Mouse (Mus musculus): ENCODE data around the gene Abcc3. TPM values are rescaled to one million over a fixed set of nuclear protein-coding genes. Genes with fewer than 3 reads are reported as not detected.

Abcc3 gene
- total RNA-seq, 2 experiments from 2014 or later = 2.6 to 3.3 TPM

DNA sequence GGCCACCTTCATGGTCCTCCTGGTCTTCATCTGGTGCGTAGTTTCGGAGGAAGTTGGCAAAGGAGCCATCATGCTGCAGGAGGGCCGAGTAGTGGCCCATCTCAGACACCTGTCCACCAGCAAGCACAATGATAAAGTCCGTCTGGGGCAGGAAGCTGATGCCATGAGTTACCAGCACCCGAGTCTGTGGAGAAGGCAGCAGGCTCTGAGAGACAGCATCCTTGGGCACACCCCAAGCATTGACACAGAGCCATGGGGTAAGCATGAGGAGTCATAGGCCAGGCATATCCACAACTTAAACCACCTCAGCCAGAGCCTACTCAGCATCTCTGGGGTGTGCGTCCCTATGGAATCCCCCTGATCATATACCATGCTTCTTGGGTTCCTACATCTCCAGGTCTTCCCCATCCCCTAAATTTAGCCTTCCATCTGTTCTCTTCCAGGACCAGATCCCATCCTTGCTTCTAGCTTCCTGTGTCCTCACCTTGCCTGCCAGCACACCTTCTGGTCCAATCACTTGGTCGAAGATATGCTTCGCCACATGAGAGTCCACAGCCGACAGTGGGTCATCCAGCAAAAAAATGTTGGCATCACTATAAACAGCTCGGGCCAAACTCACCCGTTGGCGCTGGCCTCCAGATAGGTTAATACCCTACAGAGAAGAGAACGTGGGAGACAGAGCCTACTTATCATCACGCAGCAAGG is 31.5 kb downstream of the Abcc3 start:
- DNase-seq = no peak
- intact Hi-C loops (cut with DNase I) = no loop called here

DNA sequence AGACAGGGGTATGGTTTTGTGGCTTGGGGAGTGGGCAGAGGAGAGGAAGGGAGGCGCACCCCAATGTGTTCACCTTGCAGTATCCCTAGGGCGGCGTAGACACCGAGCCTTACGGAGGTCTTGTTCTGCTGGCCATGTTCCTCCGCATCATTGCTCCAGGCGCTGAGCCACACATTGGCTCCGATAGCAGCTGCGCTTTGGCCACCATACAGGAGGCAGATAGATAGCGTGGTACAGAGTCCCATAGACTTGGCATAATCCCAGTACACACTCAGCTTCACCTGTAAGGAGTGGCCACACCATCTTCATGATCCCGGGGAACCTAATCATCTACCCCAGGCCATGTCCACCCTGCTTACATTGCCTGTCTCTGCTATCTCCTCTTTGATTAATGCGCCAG is 33.6 kb downstream of the Abcc3 start:
- intact Hi-C loops (cut with DNase I) = no loop called here

DNA sequence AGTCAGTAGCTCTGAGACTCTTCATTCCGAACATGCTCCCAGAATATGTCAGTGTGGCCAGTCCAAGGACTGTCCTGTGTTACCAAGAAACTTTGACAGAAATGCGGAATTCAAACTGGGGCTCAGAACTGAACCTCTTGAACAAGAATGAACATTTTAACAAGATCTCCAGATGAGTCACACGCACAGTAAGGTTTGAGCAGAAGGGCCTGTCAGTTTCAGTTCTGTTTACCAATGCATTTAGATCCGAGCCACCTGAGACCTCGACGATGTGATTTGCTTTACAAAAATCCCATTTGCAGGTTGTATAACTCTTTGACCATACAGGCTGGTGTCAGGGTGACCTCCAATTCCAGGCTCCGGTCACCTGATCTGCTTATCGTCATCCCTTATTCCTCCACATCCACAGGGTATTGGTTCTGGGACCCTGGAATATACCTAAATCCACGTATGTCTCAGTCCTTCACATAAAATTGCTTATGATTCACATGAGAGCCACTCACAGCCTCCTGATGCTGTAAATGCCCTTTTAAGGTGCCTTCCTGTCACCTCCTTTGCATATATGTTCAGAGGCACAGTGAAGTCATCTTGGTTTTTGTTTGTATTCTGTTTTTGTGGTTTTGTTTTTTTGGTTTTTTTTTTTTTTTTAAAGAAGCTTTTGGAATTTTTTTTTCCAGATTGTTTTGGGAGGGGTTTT is 37.1 kb downstream of the Abcc3 start:
- no peak for DNase-seq
- intact Hi-C loops (cut with DNase I) = no loop called here

More for the DNA sequence above, 33.6 kb downstream of the Abcc3 start:
- no peak for DNase-seq

DNA sequence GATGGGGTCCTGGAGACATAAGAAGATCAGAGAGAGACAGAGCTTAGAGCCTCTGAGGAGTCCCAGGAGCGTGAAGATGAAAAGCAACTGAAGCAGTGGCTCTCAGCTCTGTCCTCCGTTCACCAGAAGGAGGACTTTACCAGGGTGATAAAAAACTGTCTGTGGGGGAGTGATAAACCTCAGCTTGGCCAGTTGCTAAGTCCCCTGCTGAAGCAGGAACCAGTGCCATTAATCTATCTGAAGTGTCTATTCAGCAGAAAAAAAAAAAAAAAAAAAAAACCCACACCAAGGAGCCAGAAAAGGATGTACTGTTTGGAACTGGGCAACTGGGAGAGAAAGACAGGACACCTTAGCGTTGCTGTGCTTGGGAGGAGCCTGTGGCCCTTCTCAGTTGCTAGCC is 41.7 kb downstream of the Abcc3 start:
- intact Hi-C loops (cut with DNase I) = no loop called here
- no peak for DNase-seq

DNA sequence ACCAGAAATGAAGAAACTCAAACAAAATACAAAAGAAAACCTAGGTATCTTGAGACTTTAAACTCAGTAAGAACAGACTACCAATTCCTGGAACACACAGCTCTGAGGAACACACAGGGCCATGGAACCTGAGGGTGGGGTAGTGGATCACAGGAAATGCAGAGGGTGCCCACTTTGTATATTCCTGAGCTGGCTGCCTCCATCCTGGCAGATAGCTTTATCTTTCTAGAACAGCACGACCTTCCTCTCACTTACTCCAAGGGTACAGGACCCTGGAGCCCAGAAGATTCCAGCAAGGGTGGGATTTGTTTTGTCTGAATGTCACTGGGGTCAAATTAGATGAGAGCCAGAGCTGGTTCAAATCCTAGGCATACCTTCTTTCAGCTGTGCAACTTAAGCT is 42.5 kb downstream of the Abcc3 start:
- DNase-seq = no peak
- intact Hi-C loops (cut with DNase I) = no loop called here

DNA sequence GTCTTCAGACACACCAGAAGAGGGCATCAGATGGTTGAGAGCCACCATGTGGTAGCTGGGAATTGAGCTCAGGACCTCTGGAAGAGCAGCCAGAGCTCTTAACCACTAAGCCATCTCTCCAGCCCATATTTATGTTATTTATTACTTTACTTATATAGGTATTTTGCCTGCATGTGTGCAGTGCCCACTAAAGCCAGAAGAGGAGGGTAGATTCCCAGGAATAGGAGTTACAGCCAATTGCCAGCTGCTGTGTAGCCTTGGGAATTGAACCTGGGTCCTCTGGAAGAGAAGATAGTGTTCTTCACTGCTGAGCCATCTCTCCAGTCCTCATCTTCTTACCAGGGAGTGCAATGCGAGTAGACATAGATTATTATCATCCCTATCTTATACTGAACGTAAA is 43.0 kb downstream of the Abcc3 start:
- intact Hi-C loops (cut with DNase I) = no loop called here
- DNase-seq = no peak

DNA sequence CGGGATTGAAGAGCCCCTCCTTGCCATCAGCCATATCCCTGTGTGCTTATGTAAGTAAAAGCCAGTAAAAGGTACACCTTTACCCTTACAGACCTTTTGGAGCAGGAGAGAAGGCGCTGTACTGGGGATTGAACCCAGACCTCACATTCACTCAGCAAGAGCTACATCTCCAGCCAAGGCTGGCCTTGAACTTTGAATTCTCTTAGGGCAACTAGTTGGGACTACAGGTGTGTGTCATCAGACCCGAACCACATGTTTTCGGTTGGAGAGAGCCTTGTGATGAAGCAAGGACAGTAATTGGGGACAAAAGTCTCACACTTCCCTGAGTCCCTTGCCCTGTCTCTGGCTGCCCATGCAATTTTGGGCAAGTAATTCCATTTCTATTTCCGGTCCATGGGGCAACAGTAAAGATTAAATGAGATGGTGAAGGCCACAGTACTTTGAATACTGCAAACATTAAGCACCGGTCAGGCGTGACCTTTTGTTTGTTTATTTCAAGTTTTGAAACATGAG is 45.7 kb downstream of the Abcc3 start:
- DNase-seq = no peak

DNA sequence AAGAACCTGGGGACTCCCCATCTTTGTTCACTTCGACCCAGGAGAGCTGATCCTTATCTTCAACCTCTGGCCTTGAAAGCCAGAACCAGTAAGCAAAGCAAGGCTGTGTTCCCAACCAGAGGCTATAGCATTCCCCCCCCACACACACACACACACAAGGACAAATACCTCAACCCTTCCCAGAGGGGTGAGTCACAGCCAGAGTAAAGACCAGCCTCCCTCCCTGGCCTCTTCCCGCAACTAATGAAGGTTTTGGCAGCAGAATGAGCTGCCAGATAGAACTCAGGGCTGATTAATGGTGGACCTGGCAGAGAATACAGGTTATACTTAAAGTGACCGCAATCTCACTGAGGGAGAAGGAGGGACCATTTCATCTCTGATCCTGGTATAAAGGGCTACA is 46.2 kb downstream of the Abcc3 start:
- intact Hi-C loops (cut with DNase I) = no loop called here

More for the DNA sequence above, 45.7 kb downstream of the Abcc3 start:
- intact Hi-C loops (cut with DNase I) = no loop called here

DNA sequence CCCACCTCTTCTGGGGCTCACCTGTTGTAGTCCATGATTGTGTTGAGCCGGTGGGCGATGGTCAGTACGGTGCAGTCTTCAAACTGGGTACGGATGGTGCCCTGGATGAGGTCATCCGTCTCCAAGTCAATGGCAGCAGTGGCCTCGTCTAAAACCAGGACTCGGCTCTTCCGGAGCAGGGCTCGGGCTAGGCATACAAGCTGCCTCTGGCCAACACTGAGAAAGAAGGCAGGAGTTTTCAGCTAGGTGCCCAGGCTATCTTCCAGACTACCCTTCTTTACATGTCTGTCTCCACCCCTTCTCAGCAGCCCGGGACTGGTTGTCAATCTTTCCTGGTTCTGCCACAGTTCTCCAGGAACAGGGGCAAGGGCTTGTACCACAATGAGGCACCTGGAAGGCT is 46.9 kb downstream of the Abcc3 start:
- intact Hi-C loops (cut with DNase I) = no loop called here
- DNase-seq = no peak

More for the DNA sequence above, 46.2 kb downstream of the Abcc3 start:
- DNase-seq = no peak

DNA sequence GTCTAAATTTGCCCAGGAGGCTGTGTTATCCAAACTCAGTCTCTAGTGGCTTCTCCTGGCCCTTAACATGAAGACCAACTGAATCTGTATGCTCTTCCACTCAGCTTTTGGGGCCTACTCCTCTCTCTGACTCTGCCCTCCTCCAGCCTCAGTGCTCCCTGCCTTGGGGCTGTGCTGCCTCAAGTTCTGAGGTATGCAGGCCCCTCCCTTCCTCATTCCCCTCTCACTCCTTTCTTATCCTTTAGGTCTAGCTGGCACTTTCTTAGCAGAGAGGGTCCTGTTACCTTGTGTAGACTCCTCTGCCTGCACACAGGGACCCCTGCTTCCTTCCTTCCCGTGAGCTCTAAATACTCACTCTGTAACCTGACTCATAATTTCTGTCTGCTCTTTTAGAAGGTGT is 48.3 kb downstream of the Abcc3 start:
- intact Hi-C loops (cut with DNase I) = loop anchor here (5.0 kb wide), 1 partner anchor 198 kb away; no protein-coding TSS in a partner anchor
- no peak for DNase-seq

DNA sequence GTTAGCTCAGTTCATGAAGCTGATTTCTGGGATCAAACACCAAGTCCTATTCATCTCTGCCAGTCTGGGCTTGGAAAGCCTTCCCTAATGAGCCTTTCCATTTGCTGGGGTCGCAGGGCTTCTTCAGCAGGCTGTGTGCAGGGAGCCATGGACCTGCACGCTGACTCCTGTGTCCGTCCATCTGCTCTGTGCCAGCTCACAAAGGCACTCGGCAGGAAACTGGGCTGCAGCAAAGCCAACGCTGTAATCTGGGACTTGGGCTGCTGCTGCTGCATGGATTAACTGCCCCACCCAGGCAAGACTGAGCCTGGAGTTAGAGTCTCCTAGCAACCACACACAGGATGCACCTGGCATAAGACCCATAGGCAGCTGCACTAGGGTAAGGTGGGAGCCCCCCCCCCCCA is 48.8 kb downstream of the Abcc3 start:
- intact Hi-C loops (cut with DNase I) = loop anchor here (2.0 to 5.0 kb wide), 2 partner anchors 61 to 198 kb away; no protein-coding TSS in a partner anchor
- no peak for DNase-seq

DNA sequence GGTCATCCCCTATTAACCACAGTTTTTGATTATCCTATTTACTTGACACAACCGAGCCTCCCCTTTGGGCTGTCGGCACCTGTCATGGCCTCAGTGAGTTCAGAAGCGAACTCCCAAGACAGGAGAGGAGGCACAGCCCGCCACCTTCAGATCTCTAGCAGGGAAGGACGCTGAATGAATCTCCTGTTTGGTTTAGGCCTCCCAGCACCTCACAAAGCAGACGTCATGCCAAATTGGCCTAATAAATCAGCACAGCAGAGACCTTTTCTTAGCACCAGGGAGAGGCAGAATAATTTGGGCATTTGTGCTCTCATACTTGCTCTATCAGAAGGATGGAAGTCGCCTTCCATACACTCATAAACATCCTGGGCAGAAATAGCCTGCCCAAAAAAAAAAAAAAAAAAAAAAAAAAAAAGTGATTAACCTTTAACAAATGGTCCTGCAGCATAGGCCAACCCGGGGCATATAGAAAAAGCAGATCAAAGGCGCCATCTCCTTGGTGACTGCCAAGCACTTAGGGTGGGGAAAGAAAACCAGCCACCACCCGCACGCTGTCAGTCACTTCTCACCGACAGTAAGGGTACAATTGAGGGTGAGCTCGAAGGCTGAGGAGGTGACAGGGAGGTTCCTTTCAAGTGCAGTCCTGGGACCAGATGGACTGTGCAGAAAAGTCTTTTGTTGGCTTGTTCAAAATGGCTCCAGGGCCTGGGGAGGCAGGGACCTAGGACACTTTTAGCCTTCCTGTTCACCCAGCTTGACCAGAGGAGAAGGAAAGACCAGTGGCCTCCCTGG is 50.5 kb downstream of the Abcc3 start:
- intact Hi-C loops (cut with DNase I) = loop anchor here (2.0 to 5.0 kb wide), 2 partner anchors 62 to 200 kb away; no protein-coding TSS in a partner anchor
- DNase-seq = no peak

DNA sequence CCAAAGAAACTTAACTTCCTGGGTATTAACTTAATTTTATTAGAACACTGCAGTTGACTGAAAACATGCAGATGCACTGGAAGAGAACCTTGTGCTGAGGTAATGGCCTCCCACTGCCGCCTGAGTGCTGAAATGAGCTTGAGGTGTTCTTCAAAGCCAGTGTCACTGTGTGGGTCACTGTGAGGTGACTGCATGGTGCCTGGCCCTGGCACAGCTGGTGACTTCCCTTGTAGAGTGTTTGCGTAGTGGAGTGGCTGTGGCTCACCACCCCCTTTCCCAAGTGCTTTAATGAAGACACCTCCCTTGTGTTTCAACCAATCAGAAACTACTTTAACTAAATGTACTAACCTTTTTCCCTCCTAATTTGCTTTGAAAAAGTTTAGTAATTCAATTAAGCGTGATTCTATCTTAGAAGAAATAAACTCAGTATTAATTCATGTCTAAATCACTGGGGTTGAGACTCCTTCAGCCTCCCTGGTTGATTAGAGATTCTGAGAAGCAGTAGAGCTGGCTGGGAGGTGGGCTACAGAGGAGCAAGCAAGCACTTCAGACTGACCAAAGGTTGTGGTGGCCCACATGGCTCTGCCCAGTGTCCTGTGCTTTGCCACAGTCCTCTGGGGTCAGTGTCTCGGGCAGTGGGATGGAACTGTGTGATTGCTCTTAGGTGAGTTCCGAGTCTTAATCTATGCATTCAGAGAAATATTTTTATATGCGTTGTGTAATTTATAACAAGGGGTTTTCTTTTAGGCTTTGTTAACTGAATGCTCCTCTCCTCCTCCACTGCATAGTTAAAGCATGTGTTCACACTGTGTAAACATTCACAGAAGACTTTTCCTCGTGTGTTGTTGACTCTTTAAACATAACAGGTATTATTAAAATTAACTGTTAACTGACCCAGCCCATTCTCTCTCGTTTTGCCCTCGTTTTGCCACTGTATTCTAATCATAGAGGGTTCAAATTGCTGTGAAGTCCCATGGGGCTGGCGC is 51.6 kb downstream of the Abcc3 start:
- no peak for DNase-seq
- intact Hi-C loops (cut with DNase I) = loop anchor here (5.0 kb wide), 1 partner anchor 201 kb away; no protein-coding TSS in a partner anchor

DNA sequence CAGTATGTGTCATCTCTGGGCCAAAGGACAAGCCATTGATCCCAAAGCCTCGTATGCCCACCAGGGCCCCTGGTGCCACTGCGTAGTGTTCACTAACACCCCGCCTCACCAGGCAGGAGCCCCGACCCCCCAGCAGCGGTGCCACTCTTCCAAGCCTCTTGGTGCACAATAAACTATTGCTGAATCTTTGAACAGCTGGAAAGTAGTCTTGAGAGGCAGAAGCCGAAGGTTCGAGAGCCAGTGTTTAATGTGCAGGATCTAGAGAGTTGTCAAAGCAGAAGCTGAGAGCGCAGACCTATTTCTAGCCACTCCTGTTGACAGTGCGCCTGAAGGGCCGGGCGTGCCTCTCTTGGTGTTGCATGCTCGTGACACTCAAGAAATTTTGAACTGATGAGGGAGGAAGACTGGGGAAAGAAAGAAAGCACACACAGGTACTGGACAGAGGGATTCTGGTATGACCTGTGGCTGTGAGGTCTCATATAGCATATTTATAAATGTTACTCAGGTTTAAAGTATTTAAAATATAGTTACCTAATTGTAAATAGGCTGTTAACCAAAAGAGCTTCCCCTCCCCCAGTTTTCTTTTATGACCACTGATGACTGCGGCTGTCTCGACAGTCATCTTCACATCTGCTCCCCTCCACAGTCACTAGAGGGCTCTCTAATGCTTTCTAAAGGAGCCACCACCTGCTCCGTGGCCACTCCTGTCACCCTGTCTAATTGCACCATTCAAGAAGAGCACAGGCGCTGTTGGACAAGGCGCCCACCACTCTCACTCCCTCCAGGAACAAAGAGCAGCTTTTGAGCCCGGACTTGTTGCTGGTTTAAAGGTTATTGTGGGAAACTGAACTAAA is 52.8 kb downstream of the Abcc3 start:
- intact Hi-C loops (cut with DNase I) = loop anchor here (2.0 to 5.0 kb wide), 2 partner anchors 147 to 202 kb away; partner anchors contain the start of gene Spata20
- DNase-seq = peak; percentile 24 to 55

DNA sequence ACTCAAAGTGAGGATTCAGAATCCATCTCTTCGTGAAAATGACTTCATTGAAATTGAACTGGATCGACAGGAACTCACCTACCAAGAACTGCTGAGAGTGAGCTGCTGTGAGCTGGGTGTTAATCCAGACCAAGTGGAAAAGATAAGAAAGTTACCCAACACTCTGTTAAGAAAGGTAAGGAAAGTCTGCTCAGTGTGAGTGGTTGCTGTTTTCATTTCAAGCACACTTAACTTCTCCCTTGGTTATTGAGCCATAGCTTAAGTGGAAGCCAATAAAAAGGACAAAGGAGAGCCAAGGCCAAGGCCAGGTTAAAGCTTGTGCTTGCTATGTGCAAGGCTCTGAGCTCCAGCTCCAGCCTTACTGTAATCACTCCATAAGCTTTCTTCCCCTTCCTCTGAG is 54.5 kb downstream of the Abcc3 start:
- intact Hi-C loops (cut with DNase I) = loop anchor here (2.0 kb wide), 1 partner anchor 148 kb away; the partner anchor contains the start of gene Spata20
- no peak for DNase-seq

DNA sequence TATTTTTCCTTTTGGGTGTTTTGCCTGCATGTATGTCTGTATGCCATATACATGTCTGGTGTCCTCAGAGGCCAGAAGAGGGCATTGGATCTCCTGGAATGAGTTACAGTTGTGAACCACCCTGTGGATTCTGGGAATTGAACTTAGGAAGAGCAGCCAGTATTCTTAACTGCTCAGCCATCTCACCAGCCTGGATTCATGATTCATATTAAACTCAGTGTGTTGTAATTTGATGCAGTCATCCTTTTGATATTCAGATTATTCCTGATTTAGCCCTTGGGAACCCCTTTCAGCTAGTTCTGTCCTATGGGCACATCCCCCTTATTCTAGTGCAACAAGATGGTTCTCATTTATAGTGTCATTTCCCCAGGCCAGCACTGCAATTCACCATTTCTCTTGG is 56.2 kb downstream of the Abcc3 start:
- intact Hi-C loops (cut with DNase I) = no loop called here
- no peak for DNase-seq

DNA sequence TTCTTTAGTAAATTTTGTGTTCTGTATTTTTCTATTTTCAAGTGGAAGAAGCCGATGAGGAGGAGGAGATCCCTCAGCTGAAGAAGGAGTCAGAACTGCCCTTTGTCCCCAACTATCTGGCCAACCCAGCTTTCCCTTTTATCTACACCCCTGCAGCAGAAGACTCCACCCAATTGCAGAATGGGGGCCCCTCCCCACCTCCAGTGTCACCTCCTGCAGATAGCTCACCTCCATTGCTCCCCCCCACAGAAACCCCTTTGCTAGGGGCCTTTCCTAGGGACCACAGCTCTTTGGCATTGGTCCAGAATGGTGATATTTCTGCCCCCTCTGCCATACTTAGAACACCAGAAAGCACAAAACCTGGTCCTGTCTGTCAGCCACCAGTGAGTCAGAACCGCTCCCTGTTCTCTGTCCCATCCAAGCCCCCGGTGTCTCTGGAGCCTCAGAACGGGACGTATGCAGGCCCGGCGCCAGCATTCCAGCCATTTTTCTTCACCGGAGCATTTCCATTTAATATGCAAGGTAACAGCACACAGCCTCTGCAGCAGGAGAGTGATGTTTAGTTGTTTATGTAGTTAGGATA is 58.3 kb downstream of the Abcc3 start:
- intact Hi-C loops (cut with DNase I) = no loop called here
- DNase-seq = no peak

DNA sequence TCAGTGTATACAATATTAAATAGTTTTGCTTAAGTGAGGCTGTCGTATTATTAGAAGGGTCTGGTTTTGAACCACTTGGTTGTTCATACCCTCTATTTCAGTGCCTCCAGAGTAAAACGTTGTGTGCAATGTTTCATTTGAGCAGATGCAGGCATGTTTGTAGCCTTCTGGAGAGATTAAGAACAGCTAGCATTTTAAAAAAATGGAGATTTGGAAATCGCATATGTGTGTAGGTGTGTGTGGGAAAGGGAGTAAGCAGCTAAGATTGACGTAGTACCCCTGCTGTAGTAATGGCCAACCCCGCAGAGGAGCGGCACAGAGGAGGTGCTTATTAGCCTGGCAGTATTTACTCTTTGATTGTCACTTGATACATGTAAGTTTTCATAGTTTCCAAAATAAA is 60.1 kb downstream of the Abcc3 start:
- intact Hi-C loops (cut with DNase I) = no loop called here

More for the DNA sequence above, 60.1 kb downstream of the Abcc3 start:
- DNase-seq = no peak
